Mouse (Mus musculus): ENCODE measurements at regions not wholly inside any gene's neighbourhood (a gene's known extent, or its start where the extent isn't known, plus 50 kb on each side); places are given as distances from the start of the nearest gene placed in this dataset.

DNA sequence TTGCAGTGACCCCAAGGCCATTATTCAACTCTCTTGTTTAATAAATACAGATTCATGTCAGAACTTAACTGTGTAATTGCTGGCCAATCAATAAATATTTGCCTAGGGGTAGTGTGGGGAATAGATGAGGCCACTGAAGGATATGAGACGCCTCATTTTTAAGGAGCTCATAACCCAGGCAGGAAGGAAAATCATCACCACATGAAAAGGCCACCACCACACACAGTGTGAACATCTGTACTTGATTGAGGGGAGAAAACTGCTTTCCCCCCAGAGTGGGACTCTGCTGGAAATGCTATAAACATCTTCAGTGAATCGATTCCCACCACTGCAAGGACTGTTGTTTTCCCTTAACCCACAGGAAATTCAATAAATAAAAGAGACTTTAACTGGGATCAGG is 68.7 kb upstream of the Sstr4 start:
- TF ChIP-seq CTCF (IDR thresholded peaks at IDR 0.05; ENCODE audit: low read depth) = no peak
- TF ChIP-seq EP300 (IDR thresholded peaks at IDR 0.05; ENCODE audit: low read depth) = no peak

All from liver, postnatal 0 days (tissue).